Mouse (Mus musculus): ENCODE results near the gene Cxcl13.
"Not testable (repeated sequence)": the region's sequence is repeated elsewhere in the genome, so short reads cannot be mapped to it uniquely, and the experiment has no call there.

GRCm38 (mm10) chr5:95973806-95974205 lies 17.1 kb downstream of the Cxcl13 start:
- TF ChIP-seq GATA1, TAL1 (IDR thresholded peaks at IDR 0.05; ENCODE audit: low read length): not testable (repeated sequence)
